10 mouse cellular contexts compared by ENCODE assay signal in genomic region chr2:180170151-180170805, GRCm38 (mm10). TPM values are rescaled to one million over a fixed set of nuclear protein-coding genes. Genes with fewer than 3 reads are reported as not detected.
A peak's percentile ranks its signal among the peaks of the same experiment; 100 is the strongest.
DNase-seq lines count a peak whose midpoint lies in the region; ATAC-seq lines count a peak whose summit lies in the region.
"Had no signal": no experiment of that assay in that cellular context is flagged by ENCODE, and none has a peak within 500 bp of the region (broad histone marks: within the 10 kb centered on the region; RNA-seq: fewer than 3 reads in every experiment).

No protein-coding gene starts in this region.

- H3K4me1 ChIP-seq in forebrain, embryonic 12.5 days = peaks cover 16% of the 10 kb centered on the region
- H3K4me1 ChIP-seq in forebrain, embryonic 11.5 days (replicated peaks; ENCODE audit: control insufficient read depth, insufficient read depth, low read length) = peaks cover 13% of the 10 kb centered on the region
- H3K4me1 ChIP-seq in midbrain, embryonic 10.5 days = peaks cover 27% of the 10 kb centered on the region
- peaks cover 12% of the 10 kb centered on the region for H3K4me1 ChIP-seq in midbrain, embryonic 11.5 days (ENCODE audit: control insufficient read depth, insufficient read depth, low read length)
- H3K4me1 ChIP-seq in stomach, embryonic 15.5 days = peaks cover 22% of the 10 kb centered on the region

- 89% methylated on average over 11 of the region's 11 CpGs for WGBS in forebrain, embryonic 12.5 days
- WGBS in forebrain, embryonic 11.5 days = 87% methylated on average over 11 of the region's 11 CpGs
- WGBS in midbrain, embryonic 10.5 days = 90% methylated on average over 11 of the region's 11 CpGs
- 89% methylated on average over 11 of the region's 11 CpGs for WGBS in midbrain, embryonic 11.5 days
- WGBS in large intestine, adult 2 months = 44% methylated on average over 11 of the region's 11 CpGs
- 74% methylated on average over 11 of the region's 11 CpGs for WGBS in stomach, embryonic 15.5 days

- no peak for ATAC-seq in forebrain, embryonic 12.5 days (ENCODE audit: low FRiP score)
- ATAC-seq in forebrain, embryonic 11.5 days (replicated peaks; ENCODE audit: low FRiP score) = no peak
- no peak for ATAC-seq in midbrain, embryonic 11.5 days (ENCODE audit: low FRiP score)
- ATAC-seq in stomach, embryonic 15.5 days (ENCODE audit: insufficient read depth, low FRiP score, low read depth) = no peak

- H3K36me3 ChIP-seq in forebrain, embryonic 12.5 days (replicated peaks) = peaks cover 25% of the 10 kb centered on the region
- H3K36me3 ChIP-seq in forebrain, embryonic 11.5 days (ENCODE audit: control insufficient read depth, insufficient read depth, low read length) = no peaks in the 10 kb centered on the region; the same call in 1 of the 2 replicates
- peaks cover 26% of the 10 kb centered on the region for H3K36me3 ChIP-seq in midbrain, embryonic 10.5 days
- H3K36me3 ChIP-seq in midbrain, embryonic 11.5 days (ENCODE audit: control insufficient read depth, insufficient read depth, low read length) = peaks cover 9% of the 10 kb centered on the region; the same call in 1 of the 2 replicates
- peaks cover 16% of the 10 kb centered on the region; the same call in 1 of the 2 replicates for H3K36me3 ChIP-seq in stomach, embryonic 15.5 days

- H3K27ac ChIP-seq in forebrain, embryonic 12.5 days = peak overlapping the region; percentile 31; the same call in 1 of the 2 replicates
- H3K27ac ChIP-seq in forebrain, embryonic 11.5 days (ENCODE audit: low read depth, low read length) = no peak overlapping the region; the same call in 1 of the 2 replicates
- peak overlapping the region; percentile 95; the same call in 1 of the 2 replicates for H3K27ac ChIP-seq in midbrain, embryonic 10.5 days (replicated peaks)
- H3K27ac ChIP-seq in midbrain, embryonic 11.5 days (ENCODE audit: low read depth, low read length) = no peak overlapping the region
- H3K27ac ChIP-seq in stomach, embryonic 15.5 days = peak overlapping the region; percentile 38
- H3K27ac ChIP-seq: heart, embryonic 15.5 days had no signal

- peak overlapping the region; percentile 43; the same call in 1 of the 2 replicates for H3K9ac ChIP-seq in forebrain, embryonic 12.5 days
- H3K9ac ChIP-seq in forebrain, embryonic 11.5 days (ENCODE audit: low read length) = no peak overlapping the region
- no peak overlapping the region for H3K9ac ChIP-seq in midbrain, embryonic 11.5 days (ENCODE audit: low read length)
- H3K9ac ChIP-seq in stomach, embryonic 15.5 days = no peak overlapping the region

- no peak for DNase-seq in forebrain, embryonic 11.5 days (ENCODE audit: low spot score)
- no peak for DNase-seq in midbrain, embryonic 10.5 days (ENCODE audit: low spot score)
- DNase-seq in midbrain, embryonic 11.5 days (ENCODE audit: low spot score, missing footprints) = no peak
- DNase-seq in large intestine, adult 2 months (ENCODE audit: low read depth, low spot score) = peak; percentile 36
- no peak for DNase-seq in cerebellum, adult 9-11 months
- no peak for DNase-seq in right cerebral cortex, postnatal 4 days
- DNase-seq: B cell, adult 2 months had no signal

- no peaks in the 10 kb centered on the region for H3K9me3 ChIP-seq in forebrain, embryonic 12.5 days
- no peaks in the 10 kb centered on the region for H3K9me3 ChIP-seq in forebrain, embryonic 11.5 days (ENCODE audit: control insufficient read depth, low read length)
- H3K9me3 ChIP-seq in midbrain, embryonic 10.5 days (replicated peaks) = no peaks in the 10 kb centered on the region
- H3K9me3 ChIP-seq in midbrain, embryonic 11.5 days (ENCODE audit: control insufficient read depth, low read length) = no peaks in the 10 kb centered on the region
- H3K9me3 ChIP-seq in stomach, embryonic 15.5 days = no peaks in the 10 kb centered on the region
- H3K9me3 ChIP-seq: heart, embryonic 15.5 days had no signal

- no peak overlapping the region; the same call in 1 of the 2 replicates for H3K4me3 ChIP-seq in forebrain, embryonic 12.5 days (replicated peaks)
- no peak overlapping the region for H3K4me3 ChIP-seq in forebrain, embryonic 11.5 days (ENCODE audit: low read depth, low read length)
- H3K4me3 ChIP-seq in midbrain, embryonic 10.5 days = 0 out of 2 replicates have a peak overlapping the region, but pooled peaks have one; percentile 95
- H3K4me3 ChIP-seq in midbrain, embryonic 11.5 days (ENCODE audit: low read depth, low read length) = no peak overlapping the region
- H3K4me3 ChIP-seq in stomach, embryonic 15.5 days (replicated peaks) = peak overlapping the region; percentile 100; the same call in 1 of the 2 replicates

- H3K27me3 ChIP-seq in forebrain, embryonic 12.5 days = no peaks in the 10 kb centered on the region
- H3K27me3 ChIP-seq in forebrain, embryonic 11.5 days (ENCODE audit: control insufficient read depth, insufficient read depth, low read length) = no peaks in the 10 kb centered on the region
- no peaks in the 10 kb centered on the region for H3K27me3 ChIP-seq in midbrain, embryonic 10.5 days (ENCODE audit: low read depth, poor library complexity, severe bottlenecking)
- no peaks in the 10 kb centered on the region for H3K27me3 ChIP-seq in midbrain, embryonic 11.5 days (ENCODE audit: control insufficient read depth, insufficient read depth, low read length)
- H3K27me3 ChIP-seq in stomach, embryonic 15.5 days (replicated peaks) = no peaks in the 10 kb centered on the region
- H3K27me3 ChIP-seq: heart, embryonic 15.5 days had no signal

- H3K4me2 ChIP-seq in forebrain, embryonic 12.5 days = peak overlapping the region; percentile 57
- no peak overlapping the region for H3K4me2 ChIP-seq in forebrain, embryonic 11.5 days (ENCODE audit: low read depth, low read length, severe bottlenecking)
- H3K4me2 ChIP-seq in midbrain, embryonic 11.5 days = no peak overlapping the region
- H3K4me2 ChIP-seq in stomach, embryonic 15.5 days = peak overlapping the region; percentile 74

RNA-seq across cellular contexts. Expression of gene Adrm1, which starts 1.0 kb away (rescaled TPM):
- 213 and 225 TPM in 2 replicates for polyA plus RNA-seq in forebrain, embryonic 12.5 days (2016; fragmentation: Nextera tagmentation; extraction: Ambion mirVana)
- polyA plus RNA-seq in forebrain, embryonic 11.5 days (2014; fragmentation: Nextera tagmentation; extraction: Ambion mirVana) = 200 and 207 TPM in 2 replicates
- polyA plus RNA-seq in midbrain, embryonic 10.5 days (2016; fragmentation: Nextera tagmentation; extraction: Ambion mirVana) = 270 and 277 TPM in 2 replicates
- 170 and 171 TPM in 2 replicates for polyA plus RNA-seq in midbrain, embryonic 11.5 days (2014; fragmentation: Nextera tagmentation; extraction: Ambion mirVana)
- polyA plus RNA-seq in large intestine, adult 2 months (2012; rRNA removed) = 86.1 and 91.2 TPM in 2 replicates
- polyA plus RNA-seq in stomach, embryonic 15.5 days (2015; fragmentation: Nextera tagmentation; extraction: Ambion mirVana) = 141 and 172 TPM in 2 replicates

RNA-seq across cellular contexts. Expression of gene Osbpl2, which starts 51.2 kb away (rescaled TPM):
- polyA plus RNA-seq in forebrain, embryonic 12.5 days (2016; fragmentation: Nextera tagmentation; extraction: Ambion mirVana) = 46.2 and 46.9 TPM in 2 replicates
- polyA plus RNA-seq in forebrain, embryonic 11.5 days (2014; fragmentation: Nextera tagmentation; extraction: Ambion mirVana) = 40.9 and 43.8 TPM in 2 replicates
- 30.5 and 43.3 TPM in 2 replicates for polyA plus RNA-seq in midbrain, embryonic 10.5 days (2016; fragmentation: Nextera tagmentation; extraction: Ambion mirVana)
- polyA plus RNA-seq in midbrain, embryonic 11.5 days (2014; fragmentation: Nextera tagmentation; extraction: Ambion mirVana) = 43.3 and 46.3 TPM in 2 replicates
- 21.8 and 22.3 TPM in 2 replicates for polyA plus RNA-seq in large intestine, adult 2 months (2012; rRNA removed)
- 34.2 and 37.3 TPM in 2 replicates for polyA plus RNA-seq in stomach, embryonic 15.5 days (2015; fragmentation: Nextera tagmentation; extraction: Ambion mirVana)

RNA-seq across cellular contexts. Expression of gene Lama5, which starts 55.4 kb away (rescaled TPM):
- polyA plus RNA-seq in forebrain, embryonic 12.5 days (2016; fragmentation: Nextera tagmentation; extraction: Ambion mirVana) = 4.9 and 5.1 TPM in 2 replicates
- polyA plus RNA-seq in forebrain, embryonic 11.5 days (2014; fragmentation: Nextera tagmentation; extraction: Ambion mirVana) = 5.9 and 7.8 TPM in 2 replicates
- polyA plus RNA-seq in midbrain, embryonic 10.5 days (2016; fragmentation: Nextera tagmentation; extraction: Ambion mirVana) = 5.3 and 6.4 TPM in 2 replicates
- polyA plus RNA-seq in midbrain, embryonic 11.5 days (2014; fragmentation: Nextera tagmentation; extraction: Ambion mirVana) = 3.8 and 3.9 TPM in 2 replicates
- polyA plus RNA-seq in large intestine, adult 2 months (2012; rRNA removed) = 29.5 and 32.7 TPM in 2 replicates
- 45.6 and 47.5 TPM in 2 replicates for polyA plus RNA-seq in stomach, embryonic 15.5 days (2015; fragmentation: Nextera tagmentation; extraction: Ambion mirVana)

Comparison
In these comparisons a context has a peak if more than half of its experiments do, and no peak if none do; other contexts are left out.
1. H3K27ac ChIP-seq: peak in forebrain, embryonic 12.5 days (single experiment), midbrain, embryonic 10.5 days (single experiment) and stomach, embryonic 15.5 days (single experiment); none in forebrain, embryonic 11.5 days (single experiment) and midbrain, embryonic 11.5 days (single experiment).
2. H3K4me2 ChIP-seq: peak in forebrain, embryonic 12.5 days (single experiment) and stomach, embryonic 15.5 days (single experiment); none in forebrain, embryonic 11.5 days (single experiment) and midbrain, embryonic 11.5 days (single experiment).
3. H3K4me3 ChIP-seq: peak in midbrain, embryonic 10.5 days (single experiment) and stomach, embryonic 15.5 days (single experiment); none in forebrain, embryonic 12.5 days (single experiment), forebrain, embryonic 11.5 days (single experiment) and midbrain, embryonic 11.5 days (single experiment).